8 mouse cellular contexts compared by ENCODE assay signal in genomic region chr12:113000294-113001132, GRCm38 (mm10). TPM values are rescaled to one million over a fixed set of nuclear protein-coding genes. Genes with fewer than 3 reads are reported as not detected.
DNase-seq lines count a peak whose midpoint lies in the region; ATAC-seq and TF ChIP-seq lines count a peak whose summit lies in the region.

TSS of gene Brf1 (minus strand) at chr12:113000704.

- peak within 1 kb of the TSS; percentile 89 for H3K4me3 ChIP-seq in heart, embryonic 12.5 days
- peak within 1 kb of the TSS; percentile 80 for H3K4me3 ChIP-seq in kidney, postnatal 0 days (replicated peaks; ENCODE audit: low read depth, low read length)
- H3K4me3 ChIP-seq in liver, embryonic 11.5 days (ENCODE audit: low read depth, low read length), result peak within 1 kb of the TSS; percentile 90
- peak within 1 kb of the TSS; percentile 75 for H3K4me3 ChIP-seq in stomach, embryonic 14.5 days (ENCODE audit: low read depth, low read length)

- H3K36me3 ChIP-seq in heart, embryonic 12.5 days, result 0 out of 2 replicates have a peak, but pooled peaks cover 5% of the 10 kb centered on the region
- H3K36me3 ChIP-seq in kidney, postnatal 0 days (ENCODE audit: insufficient read depth, low read length), result no peaks in the 10 kb centered on the region
- peaks cover 4% of the 10 kb centered on the region; the same call in 1 of the 2 replicates for H3K36me3 ChIP-seq in liver, embryonic 11.5 days (ENCODE audit: control insufficient read depth, insufficient read depth, low read length)
- no peaks in the 10 kb centered on the region for H3K36me3 ChIP-seq in stomach, embryonic 14.5 days (ENCODE audit: control insufficient read depth, insufficient read depth, low read length)

- H3K27ac ChIP-seq in heart, embryonic 12.5 days (ENCODE audit: poor library complexity, severe bottlenecking), result peak within 1 kb of the TSS; percentile 91
- H3K27ac ChIP-seq in kidney, postnatal 0 days, result peak within 1 kb of the TSS; percentile 97
- H3K27ac ChIP-seq in liver, embryonic 11.5 days (ENCODE audit: low read depth, low read length), result peak within 1 kb of the TSS; percentile 98
- H3K27ac ChIP-seq in stomach, embryonic 14.5 days (ENCODE audit: low read length), result peak within 1 kb of the TSS; percentile 92

- WGBS in heart, embryonic 12.5 days, result under 1% methylated on average over 96 of the region's 96 CpGs
- under 1% methylated on average over 90 of the region's 96 CpGs for whole genome bisulfite sequencing in kidney, postnatal 0 days
- under 1% methylated on average over 91 of the region's 96 CpGs for WGBS in liver, embryonic 11.5 days
- under 1% methylated on average over 88 of the region's 96 CpGs for WGBS in stomach, embryonic 14.5 days

- H3K4me2 ChIP-seq in heart, embryonic 12.5 days, result peak within 1 kb of the TSS; percentile 96
- H3K4me2 ChIP-seq in kidney, postnatal 0 days (ENCODE audit: low read length), result peak within 1 kb of the TSS; percentile 70
- H3K4me2 ChIP-seq in liver, embryonic 11.5 days, result peak within 1 kb of the TSS; percentile 69
- peak within 1 kb of the TSS; percentile 85 for H3K4me2 ChIP-seq in stomach, embryonic 14.5 days (replicated peaks; ENCODE audit: low read depth, low read length)

- H3K4me1 ChIP-seq in heart, embryonic 12.5 days (replicated peaks), result peaks cover 18% of the 10 kb centered on the region
- H3K4me1 ChIP-seq in kidney, postnatal 0 days (replicated peaks; ENCODE audit: insufficient read depth, low read length), result peaks cover 12% of the 10 kb centered on the region; the same call in 1 of the 2 replicates
- peaks cover 16% of the 10 kb centered on the region for H3K4me1 ChIP-seq in liver, embryonic 11.5 days (replicated peaks; ENCODE audit: control insufficient read depth, insufficient read depth, low read length)
- H3K4me1 ChIP-seq in stomach, embryonic 14.5 days (ENCODE audit: control insufficient read depth, insufficient read depth, low read length), result peaks cover 10% of the 10 kb centered on the region

- peak; percentile 32; the same call in 1 of the 2 replicates for TF ChIP-seq CTCF in kidney, postnatal 0 days (IDR thresholded peaks at IDR 0.05; ENCODE audit: low read depth)

- peak; percentile 89 for ATAC-seq in erythroid progenitor cell, adult 5-6 weeks (replicated peaks; ENCODE audit: low FRiP score, poor library complexity, severe bottlenecking)
- ATAC-seq in heart, embryonic 12.5 days (ENCODE audit: insufficient number of reproducible peaks, low FRiP score), result peak; percentile 99
- ATAC-seq in kidney, postnatal 0 days (replicated peaks; ENCODE audit: low FRiP score, low read depth), result peak; percentile 96
- ATAC-seq in liver, embryonic 11.5 days (replicated peaks; ENCODE audit: low FRiP score), result peak; percentile 96
- peak; percentile 97 for ATAC-seq in stomach, embryonic 14.5 days (ENCODE audit: insufficient number of reproducible peaks, insufficient read depth, low FRiP score, low read depth)

- no peaks in the 10 kb centered on the region for H3K9me3 ChIP-seq in heart, embryonic 12.5 days (replicated peaks)
- no peaks in the 10 kb centered on the region for H3K9me3 ChIP-seq in kidney, postnatal 0 days (replicated peaks; ENCODE audit: low read length)
- no peaks in the 10 kb centered on the region for H3K9me3 ChIP-seq in liver, embryonic 11.5 days (ENCODE audit: control insufficient read depth, low read length)
- no peaks in the 10 kb centered on the region for H3K9me3 ChIP-seq in stomach, embryonic 14.5 days (ENCODE audit: control insufficient read depth, low read depth, low read length)

- peak within 1 kb of the TSS; percentile 91 for H3K9ac ChIP-seq in heart, embryonic 12.5 days
- H3K9ac ChIP-seq in kidney, postnatal 0 days (ENCODE audit: low read depth, low read length), result peak within 1 kb of the TSS; percentile 97
- H3K9ac ChIP-seq in liver, embryonic 11.5 days (ENCODE audit: low read depth, low read length), result peak within 1 kb of the TSS; percentile 96
- peak within 1 kb of the TSS; percentile 89 for H3K9ac ChIP-seq in stomach, embryonic 14.5 days (replicated peaks; ENCODE audit: low read depth, low read length)

- peak; percentile 97 for DNase-seq in CD4-positive helper T cell, adult 2 months (ENCODE audit: low read depth, low spot score)
- DNase-seq in brain, embryonic 18.5 days (ENCODE audit: low read depth, low spot score), result peak; percentile 89
- peak; percentile 100 for DNase-seq in kidney, postnatal 0 days (ENCODE audit: low spot score)
- DNase-seq in liver, embryonic 11.5 days (ENCODE audit: low spot score), result peak; percentile 97
- DNase-seq in naive thymus-derived CD4-positive, alpha-beta T cell, adult 2 months (ENCODE audit: low read depth), result peak; percentile 98

- no peaks in the 10 kb centered on the region for H3K27me3 ChIP-seq in heart, embryonic 12.5 days (replicated peaks)
- no peaks in the 10 kb centered on the region for H3K27me3 ChIP-seq in kidney, postnatal 0 days (ENCODE audit: insufficient read depth, low read length)
- no peaks in the 10 kb centered on the region for H3K27me3 ChIP-seq in liver, embryonic 11.5 days (replicated peaks; ENCODE audit: control insufficient read depth, insufficient read depth, low read length)
- no peaks in the 10 kb centered on the region for H3K27me3 ChIP-seq in stomach, embryonic 14.5 days (ENCODE audit: control insufficient read depth, insufficient read depth, low read length)

RNA-seq across cellular contexts. Expression of gene Brf1, which starts in this region (rescaled TPM):
- total RNA-seq in erythroid progenitor cell, adult 5-6 weeks (2015; ENCODE audit: low replicate concordance), result 55.1 and 57.4 TPM in 2 replicates
- 172 and 200 TPM in 2 replicates for total RNA-seq in erythroid progenitor cell, adult 5-6 weeks (2017; ENCODE audit: low replicate concordance)
- 40.3 and 42.9 TPM in 2 replicates for polyA plus RNA-seq in heart, embryonic 12.5 days (2016; fragmentation: Nextera tagmentation; extraction: Ambion mirVana)
- 41.4 and 43.6 TPM in 2 replicates for polyA plus RNA-seq in kidney, postnatal 0 days (2015; fragmentation: Nextera tagmentation; extraction: Ambion mirVana)
- 51.8 and 52.9 TPM in 2 replicates for polyA plus RNA-seq in liver, embryonic 11.5 days (2014; fragmentation: Nextera tagmentation; extraction: Ambion mirVana)
- 70.3 and 71.5 TPM in 2 replicates for polyA plus RNA-seq in stomach, embryonic 14.5 days (2014; fragmentation: Nextera tagmentation; extraction: Ambion mirVana)

Comparison
In these comparisons a context has a peak if more than half of its experiments do, and no peak if none do; other contexts are left out.
1. Peak in every context shown above with its lines: DNase-seq, ATAC-seq, H3K4me3 ChIP-seq and H3K27ac ChIP-seq.